Mouse (Mus musculus) splenic B cell, adult 2 months (primary cell): ENCODE data around the gene Fam166a.
"Not testable (repeated sequence)": the region's sequence is repeated elsewhere in the genome, so short reads cannot be mapped to it uniquely, and the experiment has no call there.

Experiments
- DNase-seq: peaks from one replicate; pipeline ENCODE4 v3.0.0-alpha.2; 2011; ENCODE audit warnings: low read depth, low spot score
- H3K27me3 ChIP-seq: 2 replicates; pipeline ENCODE4 v1.6.1; 2012; ENCODE audit warnings: mild to moderate bottlenecking, low read length, moderate library complexity, mixed read lengths; ENCODE audit not compliant: control insufficient read depth, poor library complexity, insufficient read depth, severe bottlenecking
- H3K36me3 ChIP-seq: 2 replicates; pipeline ENCODE4 v1.6.1; 2012; ENCODE audit warnings: mild to moderate bottlenecking, low read length, moderate library complexity, mixed read lengths; ENCODE audit not compliant: control insufficient read depth, poor library complexity, insufficient read depth, severe bottlenecking

Gene Fam166a

GRCm38 (mm10) chr2:25238106-25238505 is 19.6 kb downstream of the Fam166a start:
- no peak for DNase-seq
- peaks cover 3% of the 10 kb centered on the region; the same call in 1 of the 2 replicates for H3K27me3 ChIP-seq

GRCm38 (mm10) chr2:25239766-25240165 is 21.2 kb downstream of the Fam166a start:
- H3K27me3 ChIP-seq: peaks cover 3% of the 10 kb centered on the region; the same call in 1 of the 2 replicates
- DNase-seq: no peak
- no peaks in the 10 kb centered on the region for H3K36me3 ChIP-seq

More at GRCm38 (mm10) chr2:25238106-25238505, 19.6 kb downstream of the Fam166a start:
- no peaks in the 10 kb centered on the region for H3K36me3 ChIP-seq

- DNase-seq: no peak
- H3K27me3 ChIP-seq: peaks cover 3% of the 10 kb centered on the region; the same call in 1 of the 2 replicates
Measured at GRCm38 (mm10) chr2:25240310-25240709, 21.8 kb downstream of the Fam166a start.

GRCm38 (mm10) chr2:25240723-25241437 is 22.3 kb downstream of the Fam166a start:
- peaks cover 3% of the 10 kb centered on the region; the same call in 1 of the 2 replicates for H3K27me3 ChIP-seq
- no peaks in the 10 kb centered on the region for H3K36me3 ChIP-seq
- peak; percentile 47 for DNase-seq

More at GRCm38 (mm10) chr2:25240310-25240709, 21.8 kb downstream of the Fam166a start:
- H3K36me3 ChIP-seq: no peaks in the 10 kb centered on the region

GRCm38 (mm10) chr2:25241438-25241775 is 22.9 kb downstream of the Fam166a start:
- H3K36me3 ChIP-seq: peaks cover 2% of the 10 kb centered on the region
- H3K27me3 ChIP-seq: peaks cover 3% of the 10 kb centered on the region; the same call in 1 of the 2 replicates
- DNase-seq: no peak

GRCm38 (mm10) chr2:25242101-25242506 is 23.6 kb downstream of the Fam166a start, which contains the start of the genes Rnf208 and Cysrt1:
TSS of gene Rnf208 (plus strand) at chr2:25242255.
TSS of gene Cysrt1 (minus strand) at chr2:25242452.
- H3K27me3 ChIP-seq: peaks cover 3% of the 10 kb centered on the region; the same call in 1 of the 2 replicates
- H3K36me3 ChIP-seq: peaks cover 2% of the 10 kb centered on the region
- DNase-seq: no peak

- Histone ChIP-seq H3K36me3 (peaks cover 4% of the 10 kb centered on the region), H3K27me3 (peaks cover 3% of the 10 kb centered on the region; the same call in 1 of the 2 replicates)
- DNase-seq: no peak
Measured at GRCm38 (mm10) chr2:25243342-25243741, 24.8 kb downstream of the Fam166a start.

- no peak for DNase-seq
- H3K27me3 ChIP-seq: peaks cover 3% of the 10 kb centered on the region; the same call in 1 of the 2 replicates
- H3K36me3 ChIP-seq: peaks cover 4% of the 10 kb centered on the region
Measured at GRCm38 (mm10) chr2:25244144-25244543, 25.6 kb downstream of the Fam166a start.

GRCm38 (mm10) chr2:25246183-25247072 is 27.9 kb downstream of the Fam166a start, which contains the start of gene AL732309.1:
TSS of gene AL732309.1 (minus strand) at chr2:25246863.
- Histone ChIP-seq H3K36me3 (peaks cover 7% of the 10 kb centered on the region), H3K27me3 (peaks cover 3% of the 10 kb centered on the region; the same call in 1 of the 2 replicates)
- DNase-seq: no peak

- peaks cover 4% of the 10 kb centered on the region for H3K36me3 ChIP-seq
- DNase-seq: peak; percentile 58
- H3K27me3 ChIP-seq: no peaks in the 10 kb centered on the region
Measured at GRCm38 (mm10) chr2:25252331-25252730, 33.8 kb downstream of the Fam166a start.

GRCm38 (mm10) chr2:25255284-25255779 is 36.8 kb downstream of the Fam166a start, which contains the start of gene Tmem203:
TSS of gene Tmem203 (plus strand) at chr2:25255439.
- Histone ChIP-seq H3K27me3 (no peaks in the 10 kb centered on the region), H3K36me3 (no peaks in the 10 kb centered on the region; the same call in 1 of the 2 replicates)
- DNase-seq: peak; percentile 93

GRCm38 (mm10) chr2:25256443-25257109 is 38.0 kb downstream of the Fam166a start:
- H3K27me3 ChIP-seq, H3K36me3 ChIP-seq: not testable (repeated sequence)
- DNase-seq: peak; percentile 82

- not testable (repeated sequence) for H3K27me3 ChIP-seq, DNase-seq, H3K36me3 ChIP-seq
Measured at GRCm38 (mm10) chr2:25257250-25257649, 38.7 kb downstream of the Fam166a start.

GRCm38 (mm10) chr2:25258887-25259286 is 40.3 kb downstream of the Fam166a start:
- no peaks in the 10 kb centered on the region for H3K27me3 ChIP-seq
- H3K36me3 ChIP-seq: no peaks in the 10 kb centered on the region
- DNase-seq: peak; percentile 63
